15 mouse cellular contexts compared by ENCODE assay signal in genomic region chr5:149101869-149102268, GRCm38 (mm10).
A peak's percentile ranks its signal among the peaks of the same experiment; 100 is the strongest.
DNase-seq lines count a peak whose midpoint lies in the region; ATAC-seq and TF ChIP-seq lines count a peak whose summit lies in the region.
"Had no signal": no experiment of that assay in that cellular context is flagged by ENCODE, and none has a peak within 500 bp of the region (broad histone marks: within the 10 kb centered on the region; RNA-seq: fewer than 3 reads in every experiment).

No protein-coding gene starts in this region.

- no peak overlapping the region for H3K9ac ChIP-seq in CH12.LX (ENCODE audit: insufficient read depth, low read depth)
- H3K9ac ChIP-seq in forebrain, embryonic 12.5 days, result no peak overlapping the region
- H3K9ac ChIP-seq: hindbrain, embryonic 14.5 days; limb, embryonic 12.5 days; neural tube, embryonic 15.5 days had no signal

- H3K27ac ChIP-seq in left cerebral cortex, adult 2 months, result no peak overlapping the region
- no peak overlapping the region for H3K27ac ChIP-seq in CH12.LX (ENCODE audit: insufficient read depth, low read depth)
- H3K27ac ChIP-seq in cortical plate, adult 2 months (ENCODE audit: insufficient read depth, low read length), result no peak overlapping the region
- no peak overlapping the region for H3K27ac ChIP-seq in forebrain, embryonic 12.5 days
- H3K27ac ChIP-seq: hindbrain, embryonic 14.5 days; limb, embryonic 12.5 days; neural tube, embryonic 15.5 days had no signal

- no peak for DNase-seq in left cerebral cortex, adult 2 months (ENCODE audit: extremely low spot score in 1 of 2, low spot score in 2 of 2)
- DNase-seq in left cerebral cortex, adult 11 months (ENCODE audit: low spot score), result no peak
- peak; percentile 13 for DNase-seq in 3T3-L1 (ENCODE audit: low read depth, low spot score)
- DNase-seq in CH12.LX (ENCODE audit: extremely low read depth), result no peak
- no peak for DNase-seq in cerebellum, postnatal 36 days
- DNase-seq in adipocyte (ENCODE audit: low spot score), result no peak
- DNase-seq: cerebellum, adult 11-12 months; kidney, adult 8-10 months; kidney, postnatal 4 days; lung, postnatal 36 days had no signal

- no peak for TF ChIP-seq EP300 in CH12.LX (IDR thresholded peaks at IDR 0.05; ENCODE audit: low read length)

- peak; percentile 8 for TF ChIP-seq CTCF in left cerebral cortex, adult 2 months (IDR thresholded peaks at IDR 0.05)
- peak; percentile 25 to 32; a peak in 2 of 4 replicates for TF ChIP-seq CTCF in CH12.LX (conservative IDR thresholded peaks at IDR 0.05 in 1 of 2, IDR thresholded peaks at IDR 0.05 in 1 of 2; ENCODE audit: low read depth in 2 of 2, low read length in 2 of 2)
- 0 out of 2 replicates have a peak, but pooled peaks have one; percentile 1 for TF ChIP-seq CTCF in cortical plate, adult 2 months (IDR thresholded peaks at IDR 0.05; ENCODE audit: extremely low read depth, insufficient read depth, low read length)

- TF ChIP-seq POLR2A in CH12.LX (IDR thresholded peaks at IDR 0.05; ENCODE audit: low read depth, low read length), result no peak
- TF ChIP-seq POLR2A in cortical plate, adult 2 months (IDR thresholded peaks at IDR 0.05; ENCODE audit: extremely low read depth, insufficient read depth, low read length), result no peak

- in situ Hi-C loops in CH12.LX (cut with MboI; ENCODE audit: low pct_ligation_motif_present, low pct_unique_long_range_greater_than_20kb, low sequenced_read_pairs), result no loop called here

- no peaks in the 10 kb centered on the region for H3K36me3 ChIP-seq in CH12.LX (replicated peaks in 1 of 2; ENCODE audit: control insufficient read depth in 1 of 2, insufficient read depth in 1 of 2, low read length in 1 of 2)
- no peaks in the 10 kb centered on the region for H3K36me3 ChIP-seq in forebrain, embryonic 12.5 days (replicated peaks)
- H3K36me3 ChIP-seq: limb, embryonic 12.5 days; neural tube, embryonic 15.5 days had no signal

- peaks cover 8% of the 10 kb centered on the region for H3K9me3 ChIP-seq in CH12.LX (replicated peaks; ENCODE audit: low read length)
- no peaks in the 10 kb centered on the region for H3K9me3 ChIP-seq in forebrain, embryonic 12.5 days
- H3K9me3 ChIP-seq: neural tube, embryonic 15.5 days had no signal

- peaks cover 14 to 35% of the 10 kb centered on the region in 2 experiments for H3K4me1 ChIP-seq in CH12.LX (ENCODE audit: control insufficient read depth in 1 of 2, insufficient read depth in 2 of 2)
- H3K4me1 ChIP-seq in cortical plate, adult 2 months (ENCODE audit: control insufficient read depth, insufficient read depth, low read length), result no peaks in the 10 kb centered on the region
- no peaks in the 10 kb centered on the region; the same call in 1 of the 2 replicates for H3K4me1 ChIP-seq in forebrain, embryonic 12.5 days
- H3K4me1 ChIP-seq: limb, embryonic 12.5 days; neural tube, embryonic 15.5 days had no signal

- dilution Hi-C loops in CH12.LX (cut with MboI; ENCODE audit: extremely low pct_ligation_motif_present, extremely low pct_unique_long_range_greater_than_20kb, low sequenced_read_pairs), result no loop called here

- no peak for ATAC-seq in forebrain, embryonic 12.5 days (ENCODE audit: low FRiP score)

- TF ChIP-seq RAD21 in CH12.LX (IDR thresholded peaks at IDR 0.05; ENCODE audit: low read depth, low read length), result peak; percentile 7

- no peak overlapping the region for H3K4me3 ChIP-seq in left cerebral cortex, adult 2 months
- H3K4me3 ChIP-seq in CH12.LX (replicated peaks in 1 of 3; ENCODE audit: low read depth in 2 of 3, low read length in 2 of 3, poor library complexity in 1 of 3), result no peak overlapping the region
- H3K4me3 ChIP-seq in cortical plate, adult 2 months (ENCODE audit: insufficient read depth, low read length), result no peak overlapping the region
- H3K4me3 ChIP-seq in forebrain, embryonic 12.5 days (replicated peaks), result no peak overlapping the region
- H3K4me3 ChIP-seq: limb, embryonic 12.5 days; neural tube, embryonic 15.5 days had no signal

- H3K79me2 ChIP-seq in CH12.LX (replicated peaks; ENCODE audit: control insufficient read depth, extremely low read depth, insufficient read depth, poor library complexity, severe bottlenecking), result no peaks in the 10 kb centered on the region

- H3K27me3 ChIP-seq in CH12.LX (replicated peaks), result no peaks in the 10 kb centered on the region
- no peaks in the 10 kb centered on the region for H3K27me3 ChIP-seq in forebrain, embryonic 12.5 days
- H3K27me3 ChIP-seq: limb, embryonic 12.5 days; neural tube, embryonic 15.5 days had no signal

- no peak overlapping the region for H3K4me2 ChIP-seq in CH12.LX (ENCODE audit: insufficient read depth, low read depth, poor library complexity, severe bottlenecking)
- no peak overlapping the region for H3K4me2 ChIP-seq in forebrain, embryonic 12.5 days
- H3K4me2 ChIP-seq: hindbrain, embryonic 14.5 days; limb, embryonic 12.5 days; neural tube, embryonic 15.5 days had no signal

- WGBS in forebrain, embryonic 12.5 days, result 78% methylated on average over 6 of the region's 6 CpGs

- intact Hi-C loops in left cerebral cortex, adult 2 months (cut with DNase I), result no loop called here

TF ChIP-seq in CH12.LX, 34 proteins besides CTCF, POLR2A, EP300 and RAD21:
- TF ChIP-seq SMC3 (IDR thresholded peaks at IDR 0.05; ENCODE audit: low read depth, low read length), result peak; percentile 32
- TF ChIP-seq JUN (IDR thresholded peaks at IDR 0.05; ENCODE audit: insufficient read depth, low read depth, low read length), result no peak
